Mouse (Mus musculus): ENCODE measurements around the gene Haspin. TPM values are rescaled to one million over a fixed set of nuclear protein-coding genes. Genes with fewer than 3 reads are reported as not detected.
"Not testable (repeated sequence)": the region's sequence is repeated elsewhere in the genome, so short reads cannot be mapped to it uniquely, and the experiment has no call there.

Gene Haspin
- polyA plus RNA-seq, 2 experiments, result 6.1 to 11.2 TPM

DNA sequence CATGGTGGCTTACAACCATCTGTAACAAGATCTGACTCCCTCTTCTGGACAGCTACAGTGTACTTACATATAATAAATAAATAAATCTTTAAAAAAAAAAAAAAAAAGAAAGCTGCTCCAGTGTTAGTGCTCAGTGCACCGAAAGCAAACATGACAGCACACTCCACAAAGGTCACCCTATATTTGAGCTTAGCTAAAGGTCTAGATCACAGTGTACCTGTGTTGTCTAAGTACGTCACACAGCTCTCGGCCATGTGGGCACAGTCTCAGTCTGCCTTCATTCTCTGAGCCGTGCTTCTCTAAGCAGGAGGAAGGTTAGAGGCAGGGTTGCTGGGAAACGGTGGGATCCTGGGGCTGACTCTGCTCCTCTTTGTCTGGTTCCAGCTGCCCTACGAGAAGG, 11.6 kb downstream of the Haspin start:
- peaks cover 4% of the 10 kb centered on the region; the same call in 1 of the 2 replicates for H3K36me3 ChIP-seq (ENCODE audit: control insufficient read depth, insufficient read depth, low read length)
- H3K27me3 ChIP-seq (ENCODE audit: control insufficient read depth, insufficient read depth, low read length), result no peaks in the 10 kb centered on the region
- no peaks in the 10 kb centered on the region for H3K9me3 ChIP-seq (ENCODE audit: control insufficient read depth, low read length)
- WGBS, result 91% methylated on average over 6 of the region's 6 CpGs
- TF ChIP-seq POLR2A (IDR thresholded peaks at IDR 0.05; ENCODE audit: borderline replicate concordance, extremely low read depth, insufficient read depth, insufficient read length), result no peak
- ATAC-seq (ENCODE audit: low FRiP score, low read depth) (no peak), DNase-seq (ENCODE audit: low spot score) (no peak)
- no peak overlapping the region for H3K27ac ChIP-seq (replicated peaks; ENCODE audit: low read depth, low read length)
- no peaks in the 10 kb centered on the region for H3K4me1 ChIP-seq (ENCODE audit: control insufficient read depth, insufficient read depth, low read length)
- H3K9ac ChIP-seq (ENCODE audit: low read depth, low read length, severe bottlenecking), result no peak overlapping the region
- no peak overlapping the region for H3K4me3 ChIP-seq (replicated peaks; ENCODE audit: low read length)
- H3K4me2 ChIP-seq (replicated peaks; ENCODE audit: low read depth, low read length, severe bottlenecking), result no peak overlapping the region

DNA sequence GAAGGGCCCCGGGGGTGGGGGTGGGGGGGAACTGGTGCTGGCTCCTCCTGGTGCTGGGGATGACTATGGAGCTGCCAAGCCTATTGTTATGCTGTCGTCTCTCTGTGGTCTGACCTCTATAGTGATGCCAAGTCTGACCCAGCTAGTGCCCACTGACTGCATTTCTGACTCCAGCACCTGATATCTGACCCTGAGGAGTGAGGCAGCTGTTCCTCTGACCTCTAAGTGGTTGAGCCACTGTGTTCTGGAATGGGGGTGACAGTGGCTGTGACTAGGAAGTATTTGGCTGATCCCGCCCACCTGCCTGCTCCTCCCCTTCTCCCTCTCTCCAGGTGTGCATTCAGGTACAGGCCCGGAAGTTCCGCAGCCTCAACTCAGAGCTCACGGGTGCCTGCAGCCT, 26.7 kb downstream of the Haspin start:
- H3K4me2 ChIP-seq (replicated peaks; ENCODE audit: low read depth, low read length, severe bottlenecking), result no peak overlapping the region
- no peak overlapping the region for H3K4me3 ChIP-seq (replicated peaks; ENCODE audit: low read length)
- ATAC-seq (ENCODE audit: low FRiP score, low read depth) (no peak), DNase-seq (ENCODE audit: low spot score) (no peak)
- H3K4me1 ChIP-seq (ENCODE audit: control insufficient read depth, insufficient read depth, low read length), result no peaks in the 10 kb centered on the region
- no peak overlapping the region for H3K27ac ChIP-seq (replicated peaks; ENCODE audit: low read depth, low read length)
- 61% methylated on average over 6 of the region's 6 CpGs for WGBS
- no peaks in the 10 kb centered on the region for H3K27me3 ChIP-seq (ENCODE audit: control insufficient read depth, insufficient read depth, low read length)
- H3K36me3 ChIP-seq (ENCODE audit: control insufficient read depth, insufficient read depth, low read length), result no peaks in the 10 kb centered on the region
- TF ChIP-seq POLR2A (IDR thresholded peaks at IDR 0.05; ENCODE audit: borderline replicate concordance, extremely low read depth, insufficient read depth, insufficient read length), result no peak
- H3K9me3 ChIP-seq (ENCODE audit: control insufficient read depth, low read length), result no peaks in the 10 kb centered on the region
- H3K9ac ChIP-seq (ENCODE audit: low read depth, low read length, severe bottlenecking), result no peak overlapping the region

DNA sequence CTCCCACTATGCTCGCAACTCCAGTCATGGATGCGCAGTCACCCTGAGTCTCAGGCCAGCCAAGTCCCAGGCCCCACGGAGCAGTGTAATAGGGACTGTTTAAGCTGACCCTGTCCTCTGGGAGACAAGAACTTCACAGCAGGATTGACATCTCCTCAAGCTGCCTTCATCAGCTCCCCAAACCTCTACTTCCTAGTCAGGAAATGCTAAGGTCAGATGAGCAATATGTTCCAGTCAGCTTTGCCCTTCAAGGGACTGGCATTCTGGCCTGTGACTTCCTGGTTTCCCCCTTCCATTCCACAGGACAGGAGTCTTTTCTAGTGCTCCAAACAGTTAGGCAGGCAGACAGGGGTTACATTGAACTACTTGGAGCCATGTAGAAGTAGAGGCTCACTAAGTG, 28.2 kb downstream of the Haspin start:
- 80% methylated on average over 3 of the region's 3 CpGs for WGBS
- Histone ChIP-seq H3K9ac (ENCODE audit: low read depth, low read length, severe bottlenecking) (no peak overlapping the region), H3K27ac (replicated peaks; ENCODE audit: low read depth, low read length) (no peak overlapping the region), H3K4me3 (replicated peaks; ENCODE audit: low read length) (no peak overlapping the region), H3K27me3 (ENCODE audit: control insufficient read depth, insufficient read depth, low read length) (no peaks in the 10 kb centered on the region), H3K4me2 (replicated peaks; ENCODE audit: low read depth, low read length, severe bottlenecking) (no peak overlapping the region), H3K9me3 (ENCODE audit: control insufficient read depth, low read length) (no peaks in the 10 kb centered on the region), H3K4me1 (ENCODE audit: control insufficient read depth, insufficient read depth, low read length) (no peaks in the 10 kb centered on the region), H3K36me3 (ENCODE audit: control insufficient read depth, insufficient read depth, low read length) (no peaks in the 10 kb centered on the region)
- TF ChIP-seq POLR2A (IDR thresholded peaks at IDR 0.05; ENCODE audit: borderline replicate concordance, extremely low read depth, insufficient read depth, insufficient read length), result no peak
- ATAC-seq (ENCODE audit: low FRiP score, low read depth) (no peak), DNase-seq (ENCODE audit: low spot score) (no peak)

DNA sequence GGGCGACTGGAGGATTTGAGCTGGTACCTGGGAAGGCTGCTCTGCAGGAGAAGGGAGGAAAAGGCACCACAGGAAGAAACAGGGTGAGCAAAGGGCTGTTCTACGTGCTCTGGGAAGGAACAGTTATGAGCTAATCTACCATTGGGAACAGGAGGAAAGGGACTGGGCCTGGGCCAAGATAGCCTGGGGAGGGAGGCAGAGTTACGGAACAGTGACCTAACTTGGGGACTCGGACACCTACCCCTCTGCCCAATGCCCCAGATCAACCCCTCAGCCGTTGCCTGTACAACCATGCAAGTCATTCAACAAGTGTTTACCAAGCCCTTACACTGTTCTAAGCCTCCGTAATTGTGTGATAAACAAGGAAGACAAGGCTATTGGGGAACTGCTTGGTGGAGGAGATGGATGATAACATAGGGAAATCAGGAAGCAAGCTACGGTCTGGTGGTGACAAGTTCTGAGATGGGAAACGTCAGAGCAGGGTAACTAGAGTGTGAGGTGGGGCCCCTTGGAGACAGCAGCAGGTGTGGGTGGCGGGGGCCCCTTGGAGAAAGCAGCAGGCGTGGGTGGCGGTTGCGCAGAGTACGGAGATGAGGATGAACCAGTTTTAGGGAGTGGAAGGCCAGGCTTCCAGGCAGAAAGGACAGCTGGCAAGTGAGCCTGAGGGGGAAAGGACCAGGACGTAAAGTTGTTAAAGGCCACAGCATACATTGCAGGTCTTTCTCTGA, 29.0 kb downstream of the Haspin start:
- no peaks in the 10 kb centered on the region for H3K36me3 ChIP-seq (ENCODE audit: control insufficient read depth, insufficient read depth, low read length)
- ATAC-seq (ENCODE audit: low FRiP score, low read depth) (no peak), DNase-seq (ENCODE audit: low spot score) (no peak)
- no peaks in the 10 kb centered on the region for H3K9me3 ChIP-seq (ENCODE audit: control insufficient read depth, low read length)
- H3K27me3 ChIP-seq (ENCODE audit: control insufficient read depth, insufficient read depth, low read length), result no peaks in the 10 kb centered on the region
- no peaks in the 10 kb centered on the region for H3K4me1 ChIP-seq (ENCODE audit: control insufficient read depth, insufficient read depth, low read length)
- no peak overlapping the region for H3K4me2 ChIP-seq (replicated peaks; ENCODE audit: low read depth, low read length, severe bottlenecking)
- H3K9ac ChIP-seq (ENCODE audit: low read depth, low read length, severe bottlenecking), result no peak overlapping the region
- WGBS, result 73% methylated on average over 14 of the region's 14 CpGs
- H3K27ac ChIP-seq (replicated peaks; ENCODE audit: low read depth, low read length), result no peak overlapping the region
- TF ChIP-seq POLR2A (IDR thresholded peaks at IDR 0.05; ENCODE audit: borderline replicate concordance, extremely low read depth, insufficient read depth, insufficient read length), result no peak
- H3K4me3 ChIP-seq (replicated peaks; ENCODE audit: low read length), result no peak overlapping the region

DNA sequence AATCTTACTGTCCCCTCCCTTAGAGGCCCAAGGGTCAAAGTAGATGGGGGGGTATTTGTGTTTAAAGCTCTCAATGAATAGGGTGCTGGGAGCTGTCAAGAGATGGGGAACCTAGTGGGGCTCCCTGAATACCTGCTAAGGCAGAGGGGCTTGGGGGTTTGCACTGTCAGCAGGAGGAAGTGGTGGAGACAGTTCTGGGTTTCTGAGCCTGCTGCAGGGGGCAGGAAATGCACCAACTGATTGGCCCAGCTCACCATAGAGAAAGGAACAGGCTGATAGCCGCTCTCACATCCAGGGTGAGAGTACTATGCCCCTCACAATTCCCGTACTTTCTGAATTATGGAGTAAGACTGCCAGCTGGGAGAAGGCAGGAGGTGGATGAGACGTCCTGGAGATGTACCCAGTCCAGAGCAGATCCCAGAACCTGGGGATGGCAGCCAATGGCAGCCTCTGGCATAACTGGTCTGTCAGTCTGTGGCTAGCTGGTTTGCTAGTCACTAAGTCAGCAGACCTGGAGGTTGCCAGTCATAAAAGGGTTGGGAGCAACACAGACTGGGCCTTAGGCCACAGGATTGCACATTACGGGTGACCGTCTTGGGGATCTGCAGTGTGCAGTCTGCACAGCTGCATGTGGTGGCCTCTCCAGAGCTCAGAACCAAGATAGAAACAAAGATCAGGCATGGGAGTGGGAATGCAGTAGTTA, 29.7 kb downstream of the Haspin start:
- Histone ChIP-seq H3K9ac (ENCODE audit: low read depth, low read length, severe bottlenecking) (no peak overlapping the region), H3K4me2 (replicated peaks; ENCODE audit: low read depth, low read length, severe bottlenecking) (no peak overlapping the region), H3K36me3 (ENCODE audit: control insufficient read depth, insufficient read depth, low read length) (no peaks in the 10 kb centered on the region), H3K4me1 (ENCODE audit: control insufficient read depth, insufficient read depth, low read length) (no peaks in the 10 kb centered on the region), H3K4me3 (replicated peaks; ENCODE audit: low read length) (no peak overlapping the region), H3K9me3 (ENCODE audit: control insufficient read depth, low read length) (no peaks in the 10 kb centered on the region), H3K27ac (replicated peaks; ENCODE audit: low read depth, low read length) (no peak overlapping the region), H3K27me3 (ENCODE audit: control insufficient read depth, insufficient read depth, low read length) (no peaks in the 10 kb centered on the region)
- no peak for DNase-seq (ENCODE audit: low spot score)
- 68% methylated on average over 5 of the region's 5 CpGs for WGBS
- ATAC-seq (ENCODE audit: low FRiP score, low read depth), result no peak
- no peak for TF ChIP-seq POLR2A (IDR thresholded peaks at IDR 0.05; ENCODE audit: borderline replicate concordance, extremely low read depth, insufficient read depth, insufficient read length)

- H3K9ac ChIP-seq (ENCODE audit: low read depth, low read length, severe bottlenecking); H3K4me3 ChIP-seq (replicated peaks; ENCODE audit: low read length); H3K9me3 ChIP-seq (ENCODE audit: control insufficient read depth, low read length); DNase-seq (ENCODE audit: low spot score); H3K27ac ChIP-seq (replicated peaks; ENCODE audit: low read depth, low read length); H3K4me2 ChIP-seq (replicated peaks; ENCODE audit: low read depth, low read length, severe bottlenecking); H3K36me3 ChIP-seq (ENCODE audit: control insufficient read depth, insufficient read depth, low read length); ATAC-seq (ENCODE audit: low FRiP score, low read depth); H3K27me3 ChIP-seq (ENCODE audit: control insufficient read depth, insufficient read depth, low read length); H3K4me1 ChIP-seq (ENCODE audit: control insufficient read depth, insufficient read depth, low read length): not testable (repeated sequence)
- WGBS, result 43% methylated on average over 3 of the region's 3 CpGs
Observed at GRCm38 (mm10) chr11:73107358-73107757, 30.7 kb downstream of the Haspin start.

All from limb, embryonic 14.5 days (tissue).